Mouse (Mus musculus): ENCODE results near the gene Nme8.

The Nme8 gene

DNA sequence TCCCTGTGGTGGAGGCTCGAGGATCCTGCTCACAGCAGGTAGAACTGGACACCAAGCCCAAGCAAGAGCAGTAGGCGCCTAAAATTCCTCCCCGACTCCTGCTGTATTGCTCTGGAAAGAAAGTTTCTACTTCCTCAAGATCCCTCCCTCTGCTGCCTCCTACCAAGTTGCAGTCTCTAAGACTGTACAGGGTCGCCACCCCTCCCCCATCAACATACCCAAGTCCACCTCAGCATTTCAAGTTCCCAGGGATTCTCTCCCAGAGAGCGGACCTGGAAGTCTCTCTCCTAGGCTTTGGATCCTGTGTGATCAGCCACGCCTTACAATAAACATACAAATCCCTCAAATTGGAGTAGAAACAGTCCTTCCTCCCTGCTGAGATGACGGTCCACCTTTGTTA, at the start of gene Nme8:
Gene Nme8 (minus strand): TSS at position 5 of the 400 bp plus-strand sequence.
- no peak for DNase-seq (ENCODE audit: low spot score in 2 of 2)

DNA sequence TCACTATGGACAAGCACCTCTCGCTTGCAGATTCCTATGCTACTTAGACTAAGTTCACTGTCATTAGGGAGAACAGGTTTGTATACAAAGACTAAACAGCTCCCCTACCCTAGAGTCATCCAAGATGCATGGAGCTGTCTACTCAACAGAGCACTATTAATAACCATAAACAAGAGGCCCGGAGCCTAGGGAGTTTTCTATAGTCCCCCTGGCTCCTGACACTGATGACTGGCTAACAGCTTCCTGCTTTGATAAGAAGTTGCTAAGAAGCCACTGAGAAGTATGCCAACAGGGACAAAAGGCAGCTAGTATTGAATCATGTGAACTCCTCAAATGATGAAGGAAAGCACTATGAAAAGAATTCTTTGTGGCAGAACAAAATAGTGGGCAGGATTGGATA, 48.1 kb upstream of the Nme8 start:
- DNase-seq (ENCODE audit: low spot score in 2 of 2): no peak

DNA sequence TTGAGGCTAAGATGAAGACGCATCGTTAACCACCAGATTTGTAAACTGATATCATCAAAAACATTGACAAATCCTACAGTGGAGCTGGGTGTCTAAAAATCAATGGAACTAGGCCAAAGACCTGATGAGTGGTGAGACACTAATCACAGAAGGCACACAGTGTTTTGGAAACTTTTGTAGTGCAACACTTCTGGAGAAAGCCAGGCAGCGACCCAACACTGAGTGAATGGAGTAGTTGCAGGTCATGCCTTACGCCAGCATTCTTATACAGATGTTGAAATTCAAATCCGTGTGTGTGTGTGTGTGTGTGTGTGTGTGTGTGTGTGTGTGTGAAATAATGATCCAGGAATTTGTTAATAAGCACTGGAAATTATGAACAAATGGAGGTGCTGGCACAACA, 46.9 kb upstream of the Nme8 start:
- DNase-seq (ENCODE audit: low spot score in 2 of 2): no peak

DNA sequence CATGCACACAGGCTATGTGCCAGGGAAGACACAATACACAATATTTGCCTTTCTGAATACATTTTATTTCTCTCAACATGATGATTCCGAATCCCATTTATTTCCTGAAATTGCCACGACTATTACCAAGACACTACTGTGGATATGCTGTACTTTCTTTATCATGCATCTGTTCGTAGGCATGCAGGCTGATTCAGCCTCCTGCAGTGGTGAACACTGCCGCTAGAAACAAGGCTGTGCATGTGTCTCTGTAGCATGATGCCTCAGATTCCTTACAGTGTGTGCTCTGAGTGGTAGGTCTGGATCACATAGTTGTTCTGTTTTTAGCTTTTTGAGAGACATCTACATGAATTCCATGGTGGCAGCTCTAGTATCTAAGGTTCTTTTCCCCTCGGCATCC, 37.0 kb upstream of the Nme8 start:
- no peak for DNase-seq (ENCODE audit: low spot score in 2 of 2)

DNA sequence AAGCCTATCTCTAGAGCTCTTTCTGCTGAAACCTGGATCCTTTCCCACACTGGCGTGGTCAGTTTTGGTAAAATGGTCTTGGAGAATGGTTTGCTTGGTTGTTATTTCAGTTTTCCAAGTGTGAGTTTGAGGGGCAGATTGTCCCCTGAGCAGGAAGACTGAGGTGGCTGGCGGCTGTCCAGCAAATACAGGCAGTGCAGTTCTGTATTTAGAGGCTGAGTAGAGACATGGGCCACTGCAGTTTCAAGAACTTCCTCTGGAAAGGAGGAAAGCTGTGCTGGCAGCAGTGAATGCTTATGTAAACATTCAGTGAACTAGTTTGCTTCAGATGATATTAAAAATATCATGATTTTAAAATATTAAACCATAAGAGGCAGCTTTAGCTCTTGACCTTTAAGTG, 33.2 kb upstream of the Nme8 start:
- DNase-seq (ENCODE audit: low spot score in 2 of 2): no peak

DNA sequence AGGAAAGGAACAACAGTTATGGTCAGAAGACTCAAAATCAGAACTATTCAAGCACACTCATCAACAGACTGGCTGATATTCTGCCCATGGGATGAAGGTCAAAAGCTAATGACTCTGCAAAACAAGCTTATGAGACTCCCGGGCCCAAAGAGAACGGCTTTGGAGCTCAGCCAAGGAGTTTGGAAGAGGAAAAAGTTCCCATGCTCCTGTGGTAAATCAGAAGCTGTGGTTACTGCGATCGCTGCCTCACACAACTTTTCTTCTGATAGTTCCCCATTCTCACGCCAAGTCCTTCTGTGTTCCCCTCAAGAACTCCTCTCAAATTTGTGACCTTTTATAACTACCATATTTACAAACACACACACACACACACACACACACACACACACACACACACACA, 21.4 kb upstream of the Nme8 start:
- no peak for DNase-seq (ENCODE audit: low spot score in 2 of 2)

DNA sequence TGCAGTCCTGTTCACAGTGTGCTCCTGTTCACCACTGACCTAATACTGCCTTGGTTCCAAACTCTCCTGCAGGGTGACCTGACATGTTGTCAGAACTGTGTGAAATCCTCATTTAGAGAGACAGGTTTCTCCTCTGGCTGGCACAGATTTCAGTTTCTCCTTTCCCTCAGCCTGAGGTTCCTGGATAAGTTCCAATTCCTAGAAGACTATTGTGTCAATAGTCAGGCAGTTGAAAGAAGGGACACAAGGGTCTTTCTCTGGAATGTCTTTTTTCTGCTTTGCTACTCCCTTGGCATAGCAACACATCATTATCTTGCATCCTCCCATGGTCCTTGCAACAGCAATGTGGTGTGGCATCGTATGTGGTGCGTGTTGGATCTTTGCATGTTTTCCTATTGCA, 19.6 kb upstream of the Nme8 start:
- no peak for DNase-seq (ENCODE audit: low spot score in 2 of 2)

DNA sequence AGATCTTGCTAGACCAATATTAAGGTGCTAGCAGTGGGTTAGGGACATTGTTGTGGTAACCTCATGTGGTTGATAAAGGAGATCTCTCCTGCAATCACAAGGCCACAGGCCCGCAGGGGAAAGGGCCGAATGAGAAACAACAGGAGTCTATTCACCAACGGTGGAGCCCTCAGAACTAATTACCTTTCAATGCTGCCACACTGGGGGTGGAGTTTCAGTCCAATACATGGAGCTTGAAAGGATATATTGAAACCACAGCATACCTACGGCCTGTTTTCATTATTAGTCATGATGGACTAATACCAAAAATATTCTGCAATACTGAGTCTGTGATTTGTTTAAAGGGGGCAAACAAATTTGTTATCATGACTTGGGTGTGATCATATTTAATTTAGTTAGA, 6.2 kb upstream of the Nme8 start:
- no peak for DNase-seq (ENCODE audit: low spot score in 2 of 2)

DNA sequence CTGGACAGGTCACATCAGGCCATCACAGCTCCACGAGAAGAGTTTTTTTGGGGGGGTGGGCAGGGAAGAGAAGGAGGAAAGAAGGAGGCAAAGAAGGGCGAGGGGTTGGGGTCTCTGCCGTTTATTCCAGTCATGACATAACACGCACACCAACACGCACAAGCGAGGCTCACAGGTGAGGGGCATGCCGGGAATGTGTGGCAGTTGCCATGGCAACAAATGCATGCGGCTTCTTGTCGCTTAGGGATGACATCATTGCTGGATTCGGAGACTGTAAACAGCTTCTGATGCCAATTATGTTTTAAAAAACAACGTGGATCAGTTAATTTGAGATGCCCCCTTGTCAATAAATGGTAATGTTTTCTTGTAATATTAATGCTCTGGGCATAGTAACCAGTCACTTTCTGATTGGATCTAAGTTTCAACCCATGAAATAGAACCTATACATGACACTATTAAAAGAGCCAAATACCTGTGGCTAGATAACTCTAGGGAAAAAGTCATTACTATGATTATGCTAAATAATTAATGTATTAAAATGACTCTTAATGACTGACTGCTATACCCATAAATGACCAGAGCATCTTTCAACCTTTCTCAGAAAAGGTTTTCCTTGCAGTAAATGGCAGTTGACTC, 4.0 kb upstream of the Nme8 start:
- DNase-seq (ENCODE audit: low spot score in 2 of 2): no peak

DNA sequence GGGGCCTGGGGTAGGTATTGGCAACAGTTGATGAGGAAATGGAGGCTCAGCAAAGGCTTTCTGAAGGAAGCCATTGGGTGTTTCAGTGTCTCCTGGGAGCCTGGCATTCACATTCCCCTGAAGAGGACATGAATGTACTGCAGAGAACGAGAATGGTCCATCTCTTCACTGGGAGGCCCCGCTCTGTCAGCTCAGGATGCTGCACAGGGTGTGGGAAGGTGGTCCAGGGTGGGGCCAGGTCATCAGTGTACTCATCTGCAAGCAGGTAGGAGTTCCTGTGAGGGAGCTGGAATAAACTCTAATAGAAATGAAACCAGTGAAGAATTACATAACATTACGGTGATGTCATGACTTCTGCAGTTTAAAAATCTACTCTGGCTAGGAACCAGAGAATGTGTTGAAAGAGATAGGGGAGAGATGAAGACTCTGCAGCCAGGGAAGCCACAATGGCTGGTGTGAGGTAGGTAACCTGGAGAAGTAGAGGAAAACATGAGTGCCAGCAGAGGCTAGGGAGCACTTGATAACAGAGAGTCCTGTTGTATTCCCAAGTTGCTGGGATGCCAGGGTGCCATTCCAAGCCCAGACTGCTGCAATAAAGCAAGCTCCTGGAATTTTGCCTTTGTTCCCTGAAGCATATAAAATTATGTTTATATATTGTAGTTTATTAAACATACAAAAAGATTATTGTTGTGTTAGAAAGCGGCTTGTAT, 3.3 kb upstream of the Nme8 start:
- no peak for DNase-seq (ENCODE audit: low spot score in 2 of 2)

DNA sequence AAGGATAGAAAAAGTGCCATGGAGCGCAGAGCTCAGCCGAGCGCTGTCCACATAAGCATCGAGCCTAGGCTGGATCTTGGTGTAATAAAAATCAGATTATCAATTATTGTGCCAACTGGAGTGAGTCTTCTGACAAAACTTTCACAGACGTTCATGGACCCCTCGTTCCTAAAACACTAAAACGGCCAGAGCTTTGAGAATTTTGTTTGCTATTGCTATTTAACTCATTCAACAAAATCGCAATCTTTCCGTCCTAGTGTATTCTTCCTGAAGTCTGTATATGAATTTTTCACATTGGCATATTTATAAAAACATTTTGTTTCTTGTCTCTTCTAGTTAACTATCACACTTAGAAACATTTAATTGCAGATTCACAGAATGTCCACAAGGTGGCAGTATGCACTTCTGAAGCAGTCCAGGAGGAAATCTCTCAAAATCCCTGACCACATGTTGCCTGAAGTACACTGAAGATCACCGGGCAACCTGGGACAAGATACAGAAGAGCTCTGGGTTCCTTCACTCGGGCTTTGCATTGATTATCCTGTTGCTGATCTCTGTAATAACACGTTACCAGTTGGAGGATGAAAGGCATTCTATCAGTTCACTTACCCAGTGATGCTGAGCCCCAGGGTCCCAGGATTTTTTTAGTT, 1.1 kb upstream of the Nme8 start:
- no peak for DNase-seq (ENCODE audit: low spot score in 2 of 2)

DNA sequence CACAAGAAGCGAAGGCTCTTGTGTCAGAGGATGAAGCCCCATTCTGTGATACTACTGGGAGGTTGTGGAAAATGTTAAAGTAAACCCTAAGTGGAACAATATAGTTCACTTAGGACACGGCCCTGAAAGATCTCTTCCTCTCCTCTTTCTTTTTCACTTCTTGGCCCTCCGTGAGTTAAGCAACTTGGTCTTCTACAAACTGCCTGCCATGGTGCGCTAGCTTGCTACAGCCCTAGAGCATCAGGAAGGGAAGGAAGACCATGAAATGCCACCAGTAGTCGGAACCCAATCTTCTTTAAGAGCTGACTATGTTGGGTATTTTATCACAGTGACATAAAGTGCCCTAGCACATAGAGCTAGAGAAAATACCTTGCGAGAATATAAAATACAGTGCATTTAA, 7.2 kb downstream of the Nme8 start:
- no peak for DNase-seq (ENCODE audit: low spot score in 2 of 2)

DNA sequence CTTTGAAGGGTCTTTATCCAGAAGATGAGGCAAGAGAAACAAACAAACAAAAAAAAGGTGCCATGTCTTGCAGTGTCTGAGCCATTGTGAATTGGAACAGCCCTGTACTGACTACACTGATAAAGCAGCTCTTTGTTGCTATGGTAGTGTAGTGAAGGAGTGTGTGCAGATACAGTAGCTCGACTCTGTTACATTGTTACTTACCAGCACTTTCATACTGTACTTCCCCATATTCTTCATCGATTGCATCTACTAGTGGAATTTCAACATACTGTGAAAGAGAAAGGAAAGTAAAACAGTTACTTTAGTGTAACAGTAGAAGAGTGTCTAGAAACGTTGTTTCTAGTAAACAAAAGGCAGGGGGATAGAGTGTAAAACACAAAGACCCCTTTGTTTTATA, 7.6 kb downstream of the Nme8 start:
- DNase-seq (ENCODE audit: low spot score in 2 of 2): no peak

DNA sequence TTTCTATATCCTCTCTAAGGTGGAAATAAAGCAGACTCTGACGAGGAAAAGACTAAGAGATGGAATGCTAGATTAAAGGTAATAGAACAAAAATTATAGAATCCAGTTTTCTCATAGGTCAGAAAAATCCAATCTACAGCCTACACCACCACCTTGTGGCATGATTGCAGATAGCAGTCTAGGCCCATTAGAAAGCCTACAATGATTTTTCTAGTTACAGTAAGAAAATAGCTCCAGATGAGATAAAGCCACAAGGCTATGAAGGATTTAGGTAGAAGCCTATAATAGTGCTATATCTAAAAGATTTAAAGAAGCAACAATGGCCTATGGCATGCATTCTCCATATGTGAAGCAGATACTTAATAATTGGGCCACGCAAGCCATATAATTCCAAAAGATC, 13.6 kb downstream of the Nme8 start:
- no peak for DNase-seq (ENCODE audit: low spot score in 2 of 2)

DNA sequence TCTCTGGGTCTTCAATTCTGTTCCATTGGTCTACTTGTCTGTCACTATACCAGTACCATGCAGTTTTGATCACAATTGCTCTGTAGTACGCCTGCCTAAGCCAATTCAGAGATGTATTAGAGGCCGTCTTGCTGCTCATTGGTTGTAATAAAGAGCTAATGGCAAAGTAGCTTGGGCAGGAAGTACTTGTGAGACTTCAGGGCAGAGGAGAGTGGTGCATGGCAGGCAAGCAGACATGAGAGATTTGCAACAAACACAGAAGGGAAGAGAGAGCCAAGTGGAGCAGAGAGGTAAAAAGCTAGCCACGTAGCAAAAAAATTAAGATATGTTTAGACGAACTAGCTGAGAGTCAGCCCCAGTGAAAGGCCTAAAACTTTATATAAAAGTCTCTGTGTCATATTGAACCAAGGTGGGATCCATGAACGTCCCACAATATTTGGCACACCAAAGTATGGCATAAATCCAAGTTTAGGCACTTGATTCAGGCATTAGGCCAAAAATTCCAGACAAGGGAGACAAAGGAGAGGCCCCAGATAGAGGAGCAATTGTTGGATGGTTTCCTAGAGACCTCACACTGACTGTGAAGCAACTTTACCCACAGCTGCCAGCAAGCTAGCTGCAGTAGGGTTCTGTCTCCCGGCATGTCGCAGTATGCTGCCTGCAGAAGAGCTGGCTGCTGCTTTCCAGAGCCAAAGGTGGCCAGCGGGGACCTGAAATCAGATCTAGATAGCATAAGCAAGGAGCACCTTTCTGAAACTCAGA, 14.5 kb downstream of the Nme8 start:
- no peak for DNase-seq (ENCODE audit: low spot score in 2 of 2)

DNA sequence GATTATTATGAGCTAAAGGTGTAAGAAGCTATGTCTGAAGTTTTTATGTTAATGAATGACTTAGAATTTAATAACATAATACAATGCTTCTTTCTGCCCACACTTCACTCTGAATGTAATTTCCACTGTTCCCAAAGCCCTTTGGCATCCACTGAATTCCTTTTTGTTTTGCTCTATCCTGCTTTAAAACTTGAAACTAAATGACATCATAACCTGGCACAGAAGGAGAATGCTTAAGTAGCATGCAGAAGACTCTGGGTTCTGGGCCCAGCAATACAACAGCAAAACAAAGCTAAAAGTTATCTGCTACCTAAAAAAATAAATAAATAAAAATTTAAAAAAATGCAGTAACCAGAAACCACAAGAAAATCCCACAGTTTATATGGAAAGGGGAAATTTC, 23.0 kb downstream of the Nme8 start:
- no peak for DNase-seq (ENCODE audit: low spot score in 2 of 2)

DNA sequence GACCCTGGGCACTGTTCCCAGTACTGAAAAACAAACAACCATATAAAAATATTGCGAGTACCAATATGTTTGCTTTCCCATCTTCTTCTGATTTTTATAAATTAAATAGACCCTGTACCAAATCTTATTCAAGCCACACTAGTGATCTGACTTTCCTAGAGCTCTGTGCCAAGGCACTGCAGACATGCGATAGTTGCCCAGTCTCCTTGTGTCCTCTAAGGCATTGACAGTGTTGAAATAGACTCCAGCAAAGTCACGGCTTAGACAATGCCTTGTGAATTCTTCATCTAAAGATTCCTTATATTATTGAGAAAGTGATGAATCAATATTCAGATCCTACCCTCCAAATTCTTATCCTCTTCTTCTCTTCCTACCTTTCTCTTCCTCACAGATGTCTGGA, 23.6 kb downstream of the Nme8 start:
- DNase-seq (ENCODE audit: low spot score in 2 of 2): no peak

DNA sequence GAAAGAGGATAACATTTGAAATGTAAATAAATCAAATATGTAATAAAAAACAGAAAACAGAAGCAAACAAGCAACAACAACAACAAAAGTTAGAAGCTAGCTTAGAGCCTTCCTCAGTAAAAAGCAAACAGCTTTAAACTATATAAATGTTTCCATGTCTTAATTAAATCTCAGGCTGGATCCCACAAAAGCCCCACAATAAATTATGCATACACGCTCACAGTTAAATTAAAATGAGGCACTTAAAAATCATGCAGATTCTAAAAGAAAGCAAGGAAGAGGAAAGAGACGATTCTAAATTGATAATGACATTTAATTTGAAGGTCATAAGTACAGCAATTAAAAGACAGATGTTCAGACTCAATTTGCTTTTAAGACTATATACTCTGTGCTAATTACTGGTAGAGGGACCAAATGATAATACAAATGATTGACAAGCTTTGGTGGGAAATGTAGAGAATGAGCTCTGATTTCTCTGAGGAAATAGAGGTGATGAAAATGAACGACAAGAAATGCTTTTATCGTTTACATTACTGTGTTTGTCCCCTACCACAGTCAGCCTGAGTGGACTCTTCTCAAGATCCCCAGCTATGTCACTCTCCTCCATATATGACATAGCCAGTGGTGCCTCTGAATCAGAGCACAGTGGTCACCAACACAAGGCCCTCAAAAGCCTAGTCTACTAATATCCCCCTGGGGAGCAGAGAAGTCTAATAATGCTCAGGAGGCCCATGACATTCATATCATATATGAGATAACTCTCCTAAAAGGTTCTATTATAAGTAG, 29.0 kb downstream of the Nme8 start:
- no peak for DNase-seq (ENCODE audit: low spot score in 2 of 2)

DNA sequence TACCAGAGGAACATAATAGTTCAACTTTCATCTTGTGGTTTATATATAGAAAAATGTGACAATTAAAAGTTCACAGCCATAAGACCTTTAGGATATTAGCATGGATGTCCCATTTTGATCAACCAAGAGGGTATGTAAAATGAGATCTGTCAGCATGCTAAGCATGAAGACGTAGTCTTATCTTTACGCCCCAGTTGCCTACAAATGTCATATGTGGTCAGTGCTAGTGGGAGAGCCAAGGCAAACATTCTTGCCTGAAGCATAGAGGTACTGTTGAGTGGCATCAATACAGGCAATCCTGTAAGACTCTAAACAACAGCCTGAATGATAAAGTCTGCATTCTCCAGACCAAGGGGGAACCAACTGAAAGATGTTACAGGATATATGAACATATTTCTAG, 45.2 kb downstream of the Nme8 start:
- DNase-seq (ENCODE audit: low spot score in 2 of 2): no peak

DNA sequence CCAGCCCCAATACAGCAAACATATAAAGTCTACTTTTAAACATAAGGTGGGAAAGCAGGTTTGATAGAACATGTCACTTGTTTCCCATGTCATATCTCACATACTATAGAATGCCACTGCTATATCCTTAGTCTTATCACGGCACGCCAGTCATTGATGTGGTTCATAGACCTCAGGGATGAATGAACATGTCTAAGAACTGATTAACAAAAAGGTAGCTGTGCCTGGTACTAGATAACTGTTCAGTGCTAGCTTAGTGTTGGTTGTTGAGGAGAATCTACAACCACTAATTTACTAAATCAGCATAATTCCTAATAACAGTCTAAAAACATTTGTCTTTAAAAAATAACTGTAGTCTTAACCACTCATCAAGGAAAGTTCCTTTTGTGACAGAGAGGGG, 47.8 kb downstream of the Nme8 start:
- no peak for DNase-seq (ENCODE audit: low spot score in 2 of 2)

DNA sequence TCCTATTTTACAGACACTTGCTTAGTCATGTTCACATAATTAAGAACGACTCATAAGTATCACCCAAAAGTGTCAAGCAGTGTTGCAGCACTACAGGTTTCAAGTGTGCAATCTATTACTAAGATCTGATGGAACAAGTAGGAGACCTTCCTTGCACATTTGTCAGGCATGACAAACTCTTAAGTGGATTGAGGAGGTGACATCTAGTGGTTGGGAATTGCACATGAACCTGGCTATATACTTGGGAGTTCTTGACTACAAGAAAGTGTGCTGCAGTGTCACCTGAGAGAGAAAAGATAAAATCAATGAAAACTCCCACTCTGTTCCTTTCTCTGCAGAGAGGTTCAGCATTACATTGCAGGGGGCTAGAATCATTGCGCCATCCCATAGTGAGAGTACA, 53.4 kb downstream of the Nme8 start:
- DNase-seq (ENCODE audit: low spot score in 2 of 2): no peak

DNA sequence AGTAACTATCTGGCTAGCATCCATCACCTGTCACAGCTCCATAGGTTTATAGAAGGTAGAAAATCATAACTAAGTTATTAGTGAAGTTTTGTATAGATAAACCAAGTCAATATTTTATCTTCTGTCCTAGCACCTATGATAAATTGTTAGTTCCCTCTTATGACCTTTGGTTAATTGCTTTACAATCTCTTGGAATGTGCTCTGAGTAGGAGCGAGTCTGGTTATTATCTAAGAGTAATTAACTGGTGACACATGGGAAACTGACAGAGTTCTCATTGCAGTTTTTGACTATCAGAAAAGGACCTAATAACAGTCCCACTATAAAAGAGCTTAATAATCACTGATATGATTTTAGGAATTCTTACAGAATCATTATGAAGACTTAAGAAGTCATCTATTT, 54.1 kb downstream of the Nme8 start:
- DNase-seq (ENCODE audit: low spot score in 2 of 2): no peak
